Mouse (Mus musculus) testis, adult 2 months (tissue): Measurements from ENCODE around the gene 9230112D13Rik.

Experiments used
- CTCF ChIP-seq: fragments of 200-500 bp; IDR thresholded peaks from 2 replicates; pipeline ENCODE4 v1.5.1; 2012; ENCODE audit warnings: low read depth, mild to moderate bottlenecking, inconsistent platforms, low read length, moderate library complexity; ENCODE audit not compliant: control insufficient read depth, insufficient read depth, insufficient replicate concordance
- POLR2A ChIP-seq: fragments of 200-500 bp; IDR thresholded peaks from 2 replicates; pipeline ENCODE4 v1.6.1; 2012; ENCODE audit warnings: low read depth, mild to moderate bottlenecking, inconsistent platforms, low read length, moderate library complexity; ENCODE audit not compliant: control insufficient read depth

DNA sequence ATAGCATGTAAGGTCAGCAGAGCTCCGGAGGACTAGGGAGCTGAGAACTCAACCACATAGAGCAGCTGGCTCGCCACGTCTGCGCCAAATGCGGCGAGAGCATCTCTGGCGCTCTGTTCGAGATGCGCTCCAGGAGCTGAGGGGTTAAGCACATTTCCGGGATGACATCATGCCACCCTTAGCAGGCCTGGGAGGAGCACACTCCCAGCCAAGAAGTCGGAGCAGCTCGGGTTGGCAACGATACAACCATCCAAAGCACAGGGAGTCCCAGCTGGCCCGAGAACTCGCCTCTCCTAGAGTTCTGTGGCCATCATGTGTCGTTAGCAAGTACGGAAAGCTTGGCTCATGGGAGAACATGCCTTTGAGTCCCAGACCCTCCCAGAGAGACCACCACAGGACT is 43.1 kb upstream of the 9230112D13Rik start:
- no peak for TF ChIP-seq CTCF
- TF ChIP-seq POLR2A = no peak
